Mouse (Mus musculus) layer of hippocampus, postnatal 36 days (tissue): Measurements from ENCODE around the gene Dgkz. TPM values are rescaled to one million over a fixed set of nuclear protein-coding genes. Genes with fewer than 3 reads are reported as not detected.
A peak's percentile ranks its signal among the peaks of the same experiment; 100 is the strongest.

Experiments
- DNase-seq, 2 experiments: peaks; one replicate each; pipeline ENCODE4 v3.0.0; 2022
- total RNA-seq, 2 experiments: library from RNA; stranded (reverse); gene quantifications; 2 replicates each; pipeline ENCODE4 v1.2.3; 2021

Dgkz gene
- total RNA-seq: 100 to 1,000 TPM; 500 to 531 TPM

GRCm38 (mm10) chr2:91975581-91976541, at the start of gene Dgkz:
Gene Dgkz, minus strand, starts transcription at chr2:91975864.
- no peak for DNase-seq

- no peak for DNase-seq
Measured at GRCm38 (mm10) chr2:92025202-92025601, 49.5 kb upstream of the Dgkz start.

GRCm38 (mm10) chr2:92024274-92024672, 48.6 kb upstream of the Dgkz start, which contains the start of gene Creb3l1:
Gene Creb3l1, minus strand, starts transcription at chr2:92024502.
- peak; percentile 45 to 49 for DNase-seq

GRCm38 (mm10) chr2:92023362-92024273, 48.0 kb upstream of the Dgkz start:
- DNase-seq: peak in 1 of 2 experiments; percentile 20

- no peak for DNase-seq
Measured at GRCm38 (mm10) chr2:92020676-92021265, 45.1 kb upstream of the Dgkz start.

- DNase-seq: no peak
Measured at GRCm38 (mm10) chr2:92017440-92017839, 41.8 kb upstream of the Dgkz start.

GRCm38 (mm10) chr2:92016981-92017380, 41.3 kb upstream of the Dgkz start:
- peak in 1 of 2 experiments; percentile 43 for DNase-seq

- DNase-seq: no peak
Measured at GRCm38 (mm10) chr2:92014891-92015290, 39.2 kb upstream of the Dgkz start.

- no peak for DNase-seq
Measured at GRCm38 (mm10) chr2:92014248-92014647, 38.6 kb upstream of the Dgkz start.

GRCm38 (mm10) chr2:92012768-92013445, 37.2 kb upstream of the Dgkz start:
- no peak for DNase-seq

GRCm38 (mm10) chr2:92011424-92012353, 36.0 kb upstream of the Dgkz start:
- no peak for DNase-seq

- DNase-seq: no peak
Measured at GRCm38 (mm10) chr2:92008623-92009404, 33.1 kb upstream of the Dgkz start.

- peak; percentile 96 to 97 for DNase-seq
Measured at GRCm38 (mm10) chr2:92007933-92008622, 32.4 kb upstream of the Dgkz start.

- DNase-seq: no peak
Measured at GRCm38 (mm10) chr2:92006983-92007921, 31.6 kb upstream of the Dgkz start.

- DNase-seq: no peak
Measured at GRCm38 (mm10) chr2:92006491-92006890, 30.8 kb upstream of the Dgkz start.

GRCm38 (mm10) chr2:92004617-92005016, 29.0 kb upstream of the Dgkz start:
- DNase-seq: no peak

GRCm38 (mm10) chr2:91997905-91998608, 22.4 kb upstream of the Dgkz start:
- DNase-seq: no peak
